Mouse (Mus musculus): ENCODE data around the gene Sytl2. TPM values are rescaled to one million over a fixed set of nuclear protein-coding genes. Genes with fewer than 3 reads are reported as not detected.

The Sytl2 gene
- total RNA-seq, 2 experiments from 2014 or later: 22.8 to 23.5 TPM

DNA sequence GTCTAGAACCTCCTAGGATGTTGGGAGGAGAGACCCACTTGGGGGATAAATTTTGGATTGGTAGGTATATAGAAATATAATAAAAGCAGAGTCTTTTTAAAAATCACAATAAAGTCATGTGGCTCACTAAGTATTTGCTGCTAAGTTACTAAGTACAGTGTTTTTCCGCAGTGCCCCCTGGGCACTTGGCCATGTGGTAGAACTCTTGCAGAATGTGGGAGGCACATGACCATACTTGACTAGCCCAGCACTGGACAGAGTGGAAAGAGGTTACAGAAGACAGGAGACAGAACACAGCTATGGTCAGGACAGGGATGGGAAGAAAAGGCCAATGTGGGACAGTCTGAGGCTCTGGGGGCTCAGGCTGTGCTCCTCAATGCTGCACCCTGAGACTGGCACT, 4.9 kb downstream of the Sytl2 start:
- intact Hi-C loops (cut with DNase I): no loop called here

DNA sequence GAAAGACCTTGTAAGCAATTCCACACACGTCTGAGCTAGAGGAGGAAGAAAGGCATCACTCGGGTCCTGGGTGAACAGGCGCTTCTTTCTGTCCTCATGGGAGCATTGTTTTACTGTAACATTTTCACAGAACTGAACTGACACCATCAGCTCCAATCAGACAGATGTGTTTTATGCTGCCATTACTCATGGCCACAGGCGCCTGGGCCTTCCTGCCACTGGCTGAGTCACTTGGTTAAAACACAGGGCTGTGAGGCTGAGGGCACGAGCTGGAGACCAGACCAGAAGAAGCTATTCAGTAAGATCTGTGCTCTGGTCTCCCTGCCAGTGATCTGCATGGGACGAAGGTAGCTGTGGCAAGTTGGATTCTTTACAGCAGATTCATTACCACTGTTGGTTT, 6.0 kb downstream of the Sytl2 start:
- no peak for DNase-seq
- intact Hi-C loops (cut with DNase I): no loop called here

More for the DNA sequence above, 4.9 kb downstream of the Sytl2 start:
- DNase-seq: no peak

DNA sequence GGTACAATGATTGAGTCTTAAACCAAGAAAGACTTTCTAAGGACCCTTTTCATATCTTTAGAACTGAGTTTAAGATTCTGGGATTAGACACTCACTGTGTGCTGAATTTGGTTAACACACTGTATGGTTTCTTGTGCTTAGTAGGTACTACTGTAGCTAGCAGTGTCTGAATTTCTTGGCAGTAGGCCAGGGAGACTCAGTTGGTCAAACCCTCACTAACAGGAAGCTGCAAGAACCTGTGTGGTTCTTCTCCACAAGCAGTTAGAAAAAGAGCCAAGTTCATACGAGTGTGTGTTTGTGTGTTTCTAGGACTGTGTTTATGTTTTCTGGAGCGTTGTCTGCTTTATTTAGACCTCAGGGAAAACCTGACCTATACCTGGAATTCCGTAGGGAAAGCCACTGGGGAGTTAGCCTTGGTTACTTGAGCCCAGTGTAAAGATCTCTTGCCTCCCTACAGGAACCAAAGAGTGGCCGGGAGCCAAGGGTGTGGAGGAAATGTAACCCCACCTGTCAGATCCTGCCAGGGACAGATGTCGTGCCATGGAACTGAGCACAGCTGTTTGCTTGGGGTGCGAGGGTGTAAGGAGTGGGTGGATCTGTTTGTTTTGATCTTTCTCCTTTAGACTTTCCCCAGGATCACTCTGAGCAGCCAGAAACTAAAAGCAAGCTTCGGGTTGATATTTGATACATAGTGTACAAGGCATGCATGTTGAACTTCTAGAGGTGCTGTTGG, 10.3 kb downstream of the Sytl2 start:
- intact Hi-C loops (cut with DNase I): no loop called here
- no peak for DNase-seq

DNA sequence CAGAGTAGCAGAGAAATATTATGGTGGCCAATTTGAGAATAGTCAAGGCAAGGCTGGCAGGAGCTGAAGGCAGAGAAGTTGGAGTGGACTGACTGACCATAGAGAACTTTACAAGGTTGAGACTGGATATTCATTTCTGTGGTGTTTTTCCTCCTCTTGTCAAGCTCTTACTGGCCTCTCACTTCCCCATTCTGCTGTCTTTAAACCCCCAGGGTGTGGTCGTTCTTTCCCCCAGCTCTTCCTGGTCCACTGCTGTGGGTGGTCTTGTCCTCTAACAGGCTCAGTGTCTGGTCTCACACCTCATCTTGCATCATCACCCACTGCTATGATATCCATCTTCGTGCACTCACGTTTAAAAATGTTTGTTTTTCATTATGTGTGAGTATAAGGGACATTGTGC, 11.4 kb downstream of the Sytl2 start:
- intact Hi-C loops (cut with DNase I): no loop called here

DNA sequence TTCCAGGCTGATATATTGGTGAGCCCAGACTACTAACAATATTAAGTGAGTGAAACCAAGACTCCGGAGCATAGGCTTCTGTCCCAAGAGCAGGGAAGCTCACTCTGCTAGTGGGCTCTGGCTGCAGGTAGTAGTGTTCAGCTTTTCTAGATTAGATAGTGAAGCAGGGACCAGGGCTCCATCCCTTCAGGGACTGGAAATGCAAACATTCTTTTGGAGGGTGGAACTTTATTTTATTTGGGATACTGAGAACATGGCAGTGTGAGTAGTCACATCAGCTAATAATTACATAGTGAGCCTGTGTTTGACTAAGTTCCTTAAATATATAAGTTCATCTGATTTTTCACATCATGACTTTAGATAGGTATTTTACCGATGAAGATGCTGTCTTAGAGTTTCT, 14.8 kb downstream of the Sytl2 start:
- intact Hi-C loops (cut with DNase I): no loop called here
- DNase-seq: no peak

More for the DNA sequence above, 11.4 kb downstream of the Sytl2 start:
- DNase-seq: no peak

DNA sequence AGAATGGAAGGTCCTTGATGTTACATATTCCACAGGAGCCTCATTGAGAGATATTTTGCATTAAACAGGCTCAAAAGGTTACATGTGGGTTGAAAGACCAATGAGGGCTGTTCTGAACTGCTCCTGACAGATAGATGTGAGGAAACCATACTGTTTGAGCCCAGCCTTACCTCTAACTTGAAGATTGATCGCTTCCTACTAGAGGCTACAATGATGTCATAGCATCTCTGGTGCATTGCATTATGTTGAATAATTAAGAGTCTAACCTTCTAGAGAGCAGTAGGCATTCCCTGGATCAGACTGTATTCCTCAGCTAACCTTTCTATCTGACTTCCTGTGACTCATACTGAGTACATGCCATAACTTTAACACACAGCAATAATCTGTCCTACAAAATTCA, 17.4 kb downstream of the Sytl2 start:
- intact Hi-C loops (cut with DNase I): no loop called here
- DNase-seq: no peak

- no peak for DNase-seq
- intact Hi-C loops (cut with DNase I): no loop called here
These were observed 18.1 kb downstream of the Sytl2 start for GRCm38 (mm10) chr7:90320124-90320523.

DNA sequence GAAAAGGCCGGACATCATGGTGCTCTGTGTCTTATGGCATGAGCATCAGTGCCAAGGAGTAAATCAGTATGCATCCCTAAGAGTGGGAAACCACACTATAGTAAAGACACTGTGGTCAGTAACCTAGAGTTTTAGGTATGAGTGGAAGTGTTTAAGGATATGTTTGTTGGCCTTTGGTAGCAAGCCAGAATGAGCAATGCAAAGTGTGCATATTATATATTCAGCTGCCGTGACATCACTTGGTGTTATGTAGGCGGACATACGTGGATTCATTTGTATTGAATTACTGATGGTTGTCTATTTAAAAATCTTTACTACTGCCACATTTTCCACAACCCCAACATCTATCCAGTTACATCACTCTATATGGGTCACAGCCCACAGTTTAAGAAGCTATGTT, 23.1 kb downstream of the Sytl2 start:
- DNase-seq: no peak
- intact Hi-C loops (cut with DNase I): no loop called here

GRCm38 (mm10) chr7:90330200-90330599, 28.1 kb downstream of the Sytl2 start:
- DNase-seq: no peak
- intact Hi-C loops (cut with DNase I): no loop called here

GRCm38 (mm10) chr7:90332483-90333065, 30.5 kb downstream of the Sytl2 start:
- DNase-seq: no peak
- intact Hi-C loops (cut with DNase I): no loop called here

GRCm38 (mm10) chr7:90334362-90334761, 32.3 kb downstream of the Sytl2 start:
- intact Hi-C loops (cut with DNase I): no loop called here
- DNase-seq: no peak

GRCm38 (mm10) chr7:90334831-90335230, 32.8 kb downstream of the Sytl2 start:
- DNase-seq: no peak
- intact Hi-C loops (cut with DNase I): no loop called here

GRCm38 (mm10) chr7:90335755-90336194, 33.7 kb downstream of the Sytl2 start:
- no peak for DNase-seq
- intact Hi-C loops (cut with DNase I): no loop called here

DNA sequence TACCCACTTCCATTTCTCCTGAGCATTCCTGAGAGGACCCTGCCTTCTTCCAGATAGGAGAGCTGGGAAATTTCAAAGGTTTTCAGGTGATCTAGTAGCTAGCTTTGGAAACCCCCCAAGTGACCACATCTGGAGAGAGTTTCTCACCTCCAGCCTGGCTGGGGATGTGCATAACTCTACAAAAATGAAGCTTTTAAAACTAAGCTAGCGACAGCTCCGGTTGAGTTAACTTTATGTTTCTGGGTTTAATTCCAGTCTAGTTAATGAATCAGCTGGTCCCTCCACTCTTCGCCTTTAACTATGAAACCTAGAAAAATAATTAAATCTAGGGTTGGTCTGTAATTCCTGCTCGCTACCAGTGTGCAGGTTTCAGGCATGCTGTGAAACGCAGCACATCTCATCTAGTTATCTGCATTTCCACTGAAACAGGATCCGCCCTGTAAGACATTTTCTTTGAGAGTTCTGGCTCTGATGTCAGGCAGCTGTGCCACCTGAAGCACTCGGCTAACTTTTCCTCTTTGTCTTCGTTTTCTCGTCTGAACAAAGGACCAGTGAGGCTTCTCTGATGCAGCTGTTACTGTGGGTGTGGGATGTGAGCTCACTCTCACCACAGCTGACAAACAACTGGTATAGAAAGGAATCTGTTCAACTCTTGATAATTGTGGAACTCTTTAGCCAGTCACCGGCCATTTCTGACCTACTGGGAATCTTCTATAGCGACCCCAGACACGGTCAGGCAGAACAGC, 39.3 kb downstream of the Sytl2 start:
- no peak for DNase-seq
- intact Hi-C loops (cut with DNase I): no loop called here

DNA sequence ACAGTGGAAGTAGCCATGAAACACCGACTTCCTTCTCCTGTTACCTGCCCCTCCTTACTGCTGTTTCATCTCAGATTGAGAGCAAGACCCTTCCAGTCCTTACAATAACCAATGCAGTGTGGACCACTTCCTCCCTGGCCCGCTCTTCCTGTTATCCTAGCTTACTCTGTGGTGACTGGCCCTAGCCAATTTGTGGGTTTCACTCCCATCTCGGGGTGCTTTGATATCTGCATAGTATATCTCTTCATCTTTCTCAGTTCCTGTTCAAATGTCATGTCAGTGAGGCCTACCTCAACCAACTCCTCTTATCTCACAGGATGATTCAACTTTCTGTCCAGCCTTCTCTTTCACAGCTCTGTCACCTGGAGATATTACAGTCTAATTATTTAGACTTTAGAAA, 42.9 kb downstream of the Sytl2 start:
- DNase-seq: no peak
- intact Hi-C loops (cut with DNase I): no loop called here

- intact Hi-C loops (cut with DNase I): no loop called here
- DNase-seq: no peak
These were observed 45.9 kb downstream of the Sytl2 start for GRCm38 (mm10) chr7:90347779-90348437.

GRCm38 (mm10) chr7:90349014-90349413, 47.0 kb downstream of the Sytl2 start:
- DNase-seq: no peak
- intact Hi-C loops (cut with DNase I): no loop called here

DNA sequence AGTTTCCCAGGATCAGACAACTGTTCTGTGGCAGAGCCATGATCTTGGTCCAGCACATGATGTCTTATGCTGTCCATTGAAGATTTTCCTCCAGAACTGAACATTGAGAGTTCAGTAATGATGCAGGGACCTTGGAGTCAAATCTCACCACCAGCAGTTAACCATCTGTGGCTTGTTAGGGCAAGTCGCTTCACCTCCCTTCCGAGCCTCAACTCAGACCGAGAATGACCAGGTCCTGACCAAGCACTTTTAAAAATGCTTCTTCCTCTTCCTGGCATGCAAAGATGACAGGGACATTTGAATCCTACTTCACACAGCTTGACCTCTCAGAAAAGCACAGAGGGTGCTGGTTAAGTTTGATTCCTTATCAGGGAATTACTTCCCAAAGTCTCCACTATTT, 50.1 kb downstream of the Sytl2 start:
- no peak for DNase-seq
- intact Hi-C loops (cut with DNase I): no loop called here

DNA sequence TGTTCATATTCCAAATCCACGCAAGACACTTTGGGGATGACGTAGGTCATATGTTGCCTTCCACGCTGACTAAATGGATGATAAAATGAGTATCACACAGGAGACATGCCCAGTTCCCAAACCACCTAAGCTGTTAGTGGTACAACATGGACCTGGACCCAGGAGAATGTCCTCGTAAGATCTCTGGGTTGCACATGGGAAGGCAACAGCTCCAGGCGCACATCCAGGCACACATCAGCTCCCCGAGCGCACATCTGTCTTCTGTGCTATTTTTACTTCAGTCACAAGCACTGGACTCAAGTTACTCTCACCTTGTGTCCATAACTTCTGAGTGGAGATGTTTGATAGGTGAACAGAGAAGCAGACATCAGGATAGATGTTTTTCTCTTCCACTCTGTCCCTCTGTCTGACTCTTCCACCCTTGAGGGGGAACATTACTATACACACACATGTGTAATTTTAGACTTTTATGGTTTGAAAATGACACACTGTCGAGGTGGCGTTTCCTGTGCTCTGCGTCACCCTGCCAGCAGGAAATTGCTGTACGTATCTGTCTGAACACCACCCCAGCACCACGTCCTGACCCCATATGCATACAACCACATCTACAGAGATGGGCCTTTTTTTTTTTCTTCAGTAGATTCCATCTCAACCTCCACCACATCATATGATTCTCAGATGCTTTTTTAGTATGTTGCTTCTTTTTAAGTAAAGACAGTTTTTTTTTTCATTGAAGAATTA, 51.6 kb downstream of the Sytl2 start:
- DNase-seq: no peak
- intact Hi-C loops (cut with DNase I): no loop called here

DNA sequence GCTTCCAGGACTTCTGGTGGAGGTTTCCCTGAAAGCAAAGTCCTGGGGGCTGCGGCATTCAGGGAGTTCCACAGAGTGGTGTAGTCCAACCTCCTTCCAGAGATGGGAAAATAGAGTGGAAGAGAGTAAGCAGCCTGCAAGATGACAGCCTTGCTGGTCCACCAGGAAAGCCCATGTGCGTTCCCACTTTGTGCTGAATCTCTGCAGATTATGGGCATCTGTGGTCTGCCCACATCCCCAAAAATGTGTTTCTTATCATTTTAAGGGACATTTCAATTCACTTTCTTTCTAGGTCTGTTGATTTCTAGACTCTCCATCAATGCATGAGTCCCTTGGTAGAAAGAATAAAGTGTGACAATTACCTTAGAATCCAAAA, 52.2 kb downstream of the Sytl2 start:
- intact Hi-C loops (cut with DNase I): no loop called here
- no peak for DNase-seq

- intact Hi-C loops (cut with DNase I): no loop called here
- no peak for DNase-seq
These were observed 53.4 kb downstream of the Sytl2 start for GRCm38 (mm10) chr7:90355454-90355853.

All from left cerebral cortex, postnatal 4 days (tissue).